Mouse (Mus musculus) hindbrain, embryonic 15.5 days (tissue): ENCODE data around the gene Cep131. TPM values are rescaled to one million over a fixed set of nuclear protein-coding genes. Genes with fewer than 3 reads are reported as not detected.

Source experiments
- ATAC-seq: fragments of 200-750 bp; cut with Nextera tagmentation; 2 replicates; pipeline ENCODE4 v1.8.0; 2017; ENCODE audit warnings: low read depth, moderate number of reproducible peaks, moderate TSS enrichment; ENCODE audit not compliant: low FRiP score
- H3K27ac ChIP-seq: fragments of 300-500 bp; sonication (generic); replicated peaks from 2 replicates; pipeline ENCODE4 v1.5.1; 2015; ENCODE audit warnings: mild to moderate bottlenecking, inconsistent platforms
- H3K27me3 ChIP-seq: fragments of 300-500 bp; sonication (generic); 2 replicates; pipeline ENCODE4 v1.6.1; 2015; ENCODE audit warnings: control low read depth, inconsistent platforms
- H3K36me3 ChIP-seq: fragments of 300-500 bp; sonication (generic); 2 replicates; pipeline ENCODE4 v1.6.1; 2015; ENCODE audit warnings: control low read depth, inconsistent platforms
- H3K4me1 ChIP-seq: fragments of 300-500 bp; sonication (generic); replicated peaks from 2 replicates; pipeline ENCODE4 v1.6.1; 2015; ENCODE audit warnings: control low read depth, inconsistent platforms
- H3K4me2 ChIP-seq: fragments of 300-500 bp; sonication (generic); 2 replicates; pipeline ENCODE4 v1.6.1; 2015; ENCODE audit warnings: moderate library complexity, mild to moderate bottlenecking, inconsistent platforms
- H3K4me3 ChIP-seq: fragments of 300-500 bp; sonication (generic); 2 replicates; pipeline ENCODE4 v1.5.1; 2015; ENCODE audit warnings: mild to moderate bottlenecking, inconsistent platforms
- H3K9ac ChIP-seq: fragments of 300-500 bp; sonication (generic); 2 replicates; pipeline ENCODE4 v1.6.1; 2015; ENCODE audit warnings: inconsistent platforms
- H3K9me3 ChIP-seq: fragments of 300-500 bp; sonication (generic); 2 replicates; pipeline ENCODE4 v1.6.1; 2016; ENCODE audit warnings: control low read depth, inconsistent platforms
- WGBS: fragments of 180-500 bp; shearing (Covaris S2); methylation state at CpG from one replicate; pipeline ENCODE4 v1.1.7; 2015; 5-methylcytosine and 5-hydroxymethylcytosine counted together
- polyA plus RNA-seq: library from polyadenylated mRNA; unstranded; fragments of >200 nt; fragmentation: Nextera tagmentation; extraction: Ambion mirVana; gene quantifications from 2 replicates; pipeline ENCODE4 v1.2.1, GENCODE M21; 2015

Cep131 gene
- polyA plus RNA-seq, 1 experiment from 2014 or later: 31.0 TPM

- Histone ChIP-seq H3K36me3 (no peaks in the 10 kb centered on the region), H3K4me2 (peak overlapping the region; percentile 69), H3K4me1 (peaks cover 66% of the 10 kb centered on the region), H3K27me3 (no peaks in the 10 kb centered on the region), H3K9me3 (no peaks in the 10 kb centered on the region), H3K4me3 (peak overlapping the region; percentile 76), H3K9ac (peak overlapping the region; percentile 88), H3K27ac (peak overlapping the region; percentile 93)
- whole genome bisulfite sequencing: 23% methylated on average over 11 of the region's 11 CpGs
- peak; percentile 21; the same call in 1 of the 2 replicates for ATAC-seq
Measured at GRCm38 (mm10) chr11:120045839-120046552, 40.6 kb downstream of the Cep131 start.

- ATAC-seq: no peak
- H3K27ac ChIP-seq: peak overlapping the region; percentile 93
- H3K36me3 ChIP-seq: no peaks in the 10 kb centered on the region
- H3K27me3 ChIP-seq: no peaks in the 10 kb centered on the region
- H3K4me3 ChIP-seq: peak overlapping the region; percentile 76
- H3K9me3 ChIP-seq: no peaks in the 10 kb centered on the region
- peak overlapping the region; percentile 69 for H3K4me2 ChIP-seq
- peaks cover 70% of the 10 kb centered on the region for H3K4me1 ChIP-seq
- peak overlapping the region; percentile 88 for H3K9ac ChIP-seq
- 46% methylated on average over 4 of the region's 4 CpGs for WGBS
Measured at GRCm38 (mm10) chr11:120045341-120045740, 41.3 kb downstream of the Cep131 start.

GRCm38 (mm10) chr11:120042141-120042838 lies 44.3 kb downstream of the Cep131 start:
- no peaks in the 10 kb centered on the region for H3K27me3 ChIP-seq
- WGBS: 87% methylated on average over 7 of the region's 7 CpGs
- H3K9me3 ChIP-seq: no peaks in the 10 kb centered on the region
- H3K4me2 ChIP-seq: no peak overlapping the region
- no peak overlapping the region; the same call in 1 of the 2 replicates for H3K27ac ChIP-seq
- no peak for ATAC-seq
- no peak overlapping the region for H3K9ac ChIP-seq
- H3K4me1 ChIP-seq: peaks cover 72% of the 10 kb centered on the region
- H3K36me3 ChIP-seq: no peaks in the 10 kb centered on the region
- no peak overlapping the region for H3K4me3 ChIP-seq

- H3K27ac ChIP-seq: no peak overlapping the region
- WGBS: 74% methylated on average over 13 of the region's 13 CpGs
- H3K27me3 ChIP-seq: no peaks in the 10 kb centered on the region
- H3K4me2 ChIP-seq: no peak overlapping the region
- no peaks in the 10 kb centered on the region for H3K36me3 ChIP-seq
- peaks cover 70% of the 10 kb centered on the region for H3K4me1 ChIP-seq
- no peak for ATAC-seq
- no peak overlapping the region for H3K9ac ChIP-seq
- no peaks in the 10 kb centered on the region for H3K9me3 ChIP-seq
- no peak overlapping the region for H3K4me3 ChIP-seq
Measured at GRCm38 (mm10) chr11:120041191-120042123, 45.2 kb downstream of the Cep131 start.

GRCm38 (mm10) chr11:120040440-120040839 lies 46.2 kb downstream of the Cep131 start:
- WGBS: 76% methylated on average over 8 of the region's 8 CpGs
- peaks cover 62% of the 10 kb centered on the region for H3K4me1 ChIP-seq
- ATAC-seq: no peak

GRCm38 (mm10) chr11:120039581-120039980 lies 47.0 kb downstream of the Cep131 start:
- Histone ChIP-seq H3K9me3 (no peaks in the 10 kb centered on the region), H3K27me3 (no peaks in the 10 kb centered on the region), H3K4me2 (no peak overlapping the region), H3K36me3 (no peaks in the 10 kb centered on the region), H3K4me1 (peaks cover 53% of the 10 kb centered on the region), H3K9ac (no peak overlapping the region), H3K27ac (peak overlapping the region; percentile 52), H3K4me3 (no peak overlapping the region)
- WGBS: 35% methylated on average over 4 of the region's 4 CpGs
- ATAC-seq: no peak

More at GRCm38 (mm10) chr11:120040440-120040839, 46.2 kb downstream of the Cep131 start:
- Histone ChIP-seq H3K27ac (0 out of 2 replicates have a peak overlapping the region, but pooled peaks have one; percentile 52), H3K9me3 (no peaks in the 10 kb centered on the region), H3K4me3 (no peak overlapping the region), H3K36me3 (no peaks in the 10 kb centered on the region), H3K9ac (no peak overlapping the region), H3K4me2 (no peak overlapping the region), H3K27me3 (no peaks in the 10 kb centered on the region)

GRCm38 (mm10) chr11:120034762-120035161 lies 51.9 kb downstream of the Cep131 start:
- Histone ChIP-seq H3K4me1 (peaks cover 33% of the 10 kb centered on the region), H3K9ac (no peak overlapping the region), H3K36me3 (no peaks in the 10 kb centered on the region), H3K9me3 (no peaks in the 10 kb centered on the region), H3K4me2 (no peak overlapping the region), H3K27ac (no peak overlapping the region), H3K4me3 (no peak overlapping the region), H3K27me3 (no peaks in the 10 kb centered on the region)
- WGBS: 81% methylated on average over 5 of the region's 5 CpGs
- no peak for ATAC-seq

GRCm38 (mm10) chr11:120034306-120034705 lies 52.3 kb downstream of the Cep131 start:
- Histone ChIP-seq H3K4me3 (no peak overlapping the region), H3K4me2 (no peak overlapping the region), H3K4me1 (peaks cover 29% of the 10 kb centered on the region), H3K9ac (no peak overlapping the region), H3K36me3 (no peaks in the 10 kb centered on the region), H3K27me3 (no peaks in the 10 kb centered on the region), H3K27ac (no peak overlapping the region), H3K9me3 (no peaks in the 10 kb centered on the region)
- ATAC-seq: no peak
- 34% methylated on average over 3 of the region's 3 CpGs for WGBS

- no peaks in the 10 kb centered on the region for H3K27me3 ChIP-seq
- no peak overlapping the region for H3K4me3 ChIP-seq
- no peaks in the 10 kb centered on the region for H3K9me3 ChIP-seq
- H3K27ac ChIP-seq: no peak overlapping the region
- WGBS: 70% methylated on average over 3 of the region's 3 CpGs
- H3K36me3 ChIP-seq: no peaks in the 10 kb centered on the region
- ATAC-seq: no peak
- H3K4me1 ChIP-seq: peaks cover 24% of the 10 kb centered on the region; the same call in 1 of the 2 replicates
- H3K9ac ChIP-seq: 0 out of 2 replicates have a peak overlapping the region, but pooled peaks have one; percentile 4
- no peak overlapping the region for H3K4me2 ChIP-seq
Measured at GRCm38 (mm10) chr11:120033473-120033872, 53.2 kb downstream of the Cep131 start.

- ATAC-seq: no peak
- Histone ChIP-seq H3K9me3 (no peaks in the 10 kb centered on the region), H3K4me1 (peaks cover 20% of the 10 kb centered on the region; the same call in 1 of the 2 replicates), H3K9ac (no peak overlapping the region), H3K27me3 (no peaks in the 10 kb centered on the region), H3K4me3 (no peak overlapping the region), H3K36me3 (no peaks in the 10 kb centered on the region), H3K27ac (no peak overlapping the region), H3K4me2 (no peak overlapping the region)
- WGBS: 61% methylated on average over 8 of the region's 8 CpGs
Measured at GRCm38 (mm10) chr11:120032052-120032451, 54.6 kb downstream of the Cep131 start.

GRCm38 (mm10) chr11:120030145-120030901 lies 56.3 kb downstream of the Cep131 start:
- H3K4me3 ChIP-seq: no peak overlapping the region
- WGBS: 33% methylated on average over 10 of the region's 10 CpGs
- H3K27ac ChIP-seq: no peak overlapping the region
- H3K4me2 ChIP-seq: no peak overlapping the region
- peaks cover 20% of the 10 kb centered on the region; the same call in 1 of the 2 replicates for H3K4me1 ChIP-seq
- H3K27me3 ChIP-seq: no peaks in the 10 kb centered on the region
- H3K9ac ChIP-seq: no peak overlapping the region
- no peaks in the 10 kb centered on the region for H3K36me3 ChIP-seq
- peak; percentile 40; the same call in 1 of the 2 replicates for ATAC-seq
- H3K9me3 ChIP-seq: no peaks in the 10 kb centered on the region
